Mouse (Mus musculus): ENCODE data around the gene Tbc1d8b. TPM values are rescaled to one million over a fixed set of nuclear protein-coding genes. Genes with fewer than 3 reads are reported as not detected.

Gene Tbc1d8b
- 1 to 10 TPM; 3.6 to 4.2 TPM for total RNA-seq (2021)
- long read RNA-seq, experiment 1, full-length matches to known transcripts, result 1 of 1 reads
- long read RNA-seq, experiment 1, partial matches to known transcripts, result 0 of 1 reads
- long read RNA-seq, experiment 1, other reads (novel, unspliced or antisense), result 0 of 1 reads
- long read RNA-seq, experiment 2, result 0 reads

DNA sequence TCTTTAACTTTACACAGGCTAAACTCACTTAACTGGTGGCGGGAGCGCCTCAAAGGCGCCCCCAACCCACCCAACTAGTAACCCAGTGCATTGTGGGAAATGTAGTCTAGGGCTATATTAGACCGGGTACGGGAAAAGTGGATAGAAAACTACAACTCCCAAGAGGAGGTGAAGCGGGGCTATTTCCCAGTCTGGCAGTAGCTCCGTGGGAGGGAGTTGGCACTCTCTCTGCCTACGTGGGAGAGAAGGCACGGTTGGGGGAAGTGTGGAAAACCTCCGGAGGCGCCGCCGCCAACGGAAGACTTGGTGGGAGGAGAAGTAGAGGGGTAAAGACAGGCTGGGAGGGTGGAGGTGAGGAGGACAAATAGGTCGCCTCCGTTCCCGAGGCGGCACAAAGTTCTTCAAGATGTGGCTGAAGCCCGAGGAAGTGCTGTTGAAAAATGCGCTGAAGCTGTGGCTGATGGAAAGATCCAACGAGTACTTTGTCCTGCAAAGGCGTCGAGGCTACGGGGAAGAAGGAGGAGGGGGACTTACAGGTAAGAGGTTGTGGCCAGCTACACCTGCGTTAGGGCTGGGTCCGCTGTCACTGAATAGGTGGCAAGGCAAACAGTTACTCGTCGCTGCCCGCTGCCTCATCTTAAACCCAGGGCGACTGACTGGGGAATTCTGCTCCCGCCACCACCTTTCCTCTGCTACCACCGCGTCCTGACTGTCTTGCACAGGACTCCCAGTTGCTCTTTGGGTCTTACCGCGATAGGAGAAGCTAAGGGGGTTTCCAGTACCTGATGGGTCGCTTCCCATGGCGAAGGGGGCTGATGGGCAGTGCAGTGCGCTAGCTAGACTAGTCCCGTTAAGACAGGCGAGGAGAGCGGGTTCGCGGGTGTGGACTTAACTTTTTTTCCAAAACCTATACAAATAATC is at the start of gene Tbc1d8b:
Gene Tbc1d8b, plus strand, starts transcription at position 222 of the 921 bp plus-strand sequence.
- no peak for TF ChIP-seq CTCF (IDR thresholded peaks at IDR 0.05)
- no peak within 1 kb of the TSS for H3K27ac ChIP-seq
- intact Hi-C loops (cut with DNase I), result loop anchor here (2.0 kb wide), 1 partner anchor 74 kb away; no protein-coding TSS in a partner anchor
- peak; percentile 56 to 65 for DNase-seq (ENCODE audit: extremely low spot score in 1 of 2, low spot score in 2 of 2)
- peak within 1 kb of the TSS; percentile 54 for H3K4me3 ChIP-seq

DNA sequence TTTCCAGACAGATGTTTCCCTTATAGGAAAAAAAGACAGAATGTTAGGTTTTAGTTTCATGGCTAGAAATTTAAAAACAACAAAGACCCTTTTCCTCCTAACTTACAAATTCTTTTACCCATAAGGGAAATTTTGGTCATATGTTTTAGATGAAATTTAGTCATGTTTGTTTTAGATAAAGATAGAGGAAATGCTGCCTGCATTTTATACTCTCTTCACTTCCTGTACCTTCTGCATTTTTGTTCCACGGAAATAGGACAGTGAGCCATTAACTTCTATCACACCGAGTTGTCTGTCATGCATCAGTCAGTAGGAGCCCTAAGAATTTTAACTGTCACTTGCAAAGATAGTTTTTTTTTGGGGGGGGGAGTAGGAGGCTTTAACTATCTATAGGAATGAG is 45.1 kb upstream of the Tbc1d8b start:
- H3K4me3 ChIP-seq, result no peak overlapping the region
- TF ChIP-seq CTCF (IDR thresholded peaks at IDR 0.05), result no peak
- DNase-seq (ENCODE audit: extremely low spot score in 1 of 2, low spot score in 2 of 2), result no peak
- H3K27ac ChIP-seq, result no peak overlapping the region
- intact Hi-C loops (cut with DNase I), result no loop called here

DNA sequence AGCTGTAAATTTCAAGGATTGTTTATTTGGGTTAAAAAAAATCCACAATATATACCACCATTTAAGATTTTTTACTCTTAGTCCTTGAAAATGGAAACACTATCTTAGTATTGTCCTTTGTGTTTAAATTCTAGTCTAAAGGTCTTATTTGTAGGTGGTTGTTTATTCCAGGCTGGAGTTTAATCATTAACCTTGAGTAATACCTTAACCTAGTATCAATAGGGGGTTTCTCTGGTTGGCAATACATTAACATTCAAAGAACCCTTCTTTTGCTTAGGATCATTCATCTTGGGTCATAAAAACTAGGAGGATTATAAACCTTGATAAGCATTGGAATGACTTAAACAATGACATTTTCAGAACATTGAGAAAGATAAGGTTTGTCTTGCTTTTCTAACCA is 44.4 kb upstream of the Tbc1d8b start:
- no peak overlapping the region for H3K4me3 ChIP-seq
- no peak overlapping the region for H3K27ac ChIP-seq
- TF ChIP-seq CTCF (IDR thresholded peaks at IDR 0.05), result no peak
- intact Hi-C loops (cut with DNase I), result no loop called here
- DNase-seq (ENCODE audit: extremely low spot score in 1 of 2, low spot score in 2 of 2), result no peak

DNA sequence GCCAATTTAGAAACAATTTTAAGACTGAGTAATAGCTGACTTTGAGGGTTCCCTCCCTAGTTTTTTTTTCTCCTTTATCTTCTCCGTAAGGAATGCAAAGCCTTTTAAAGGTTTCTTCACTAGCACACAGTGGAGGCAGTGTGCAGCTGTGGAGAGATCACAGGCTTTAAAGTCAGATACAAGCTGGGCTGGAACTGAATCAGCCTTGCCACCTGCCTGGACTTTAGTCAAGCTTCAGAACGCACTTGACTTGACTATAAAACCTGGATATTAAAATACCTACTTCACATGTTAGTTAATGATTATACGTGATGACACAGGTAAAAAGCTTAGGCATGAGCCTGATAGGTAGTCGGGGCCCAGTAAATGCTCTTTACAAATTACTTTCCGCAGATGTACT is 32.6 kb upstream of the Tbc1d8b start:
- DNase-seq (ENCODE audit: extremely low spot score in 1 of 2, low spot score in 2 of 2), result no peak
- no peak overlapping the region for H3K4me3 ChIP-seq
- TF ChIP-seq CTCF (IDR thresholded peaks at IDR 0.05), result no peak
- intact Hi-C loops (cut with DNase I), result no loop called here
- no peak overlapping the region for H3K27ac ChIP-seq

- Histone ChIP-seq H3K27ac (no peak overlapping the region), H3K4me3 (no peak overlapping the region)
- DNase-seq (ENCODE audit: extremely low spot score in 1 of 2, low spot score in 2 of 2), result no peak
- TF ChIP-seq CTCF (IDR thresholded peaks at IDR 0.05), result no peak
- intact Hi-C loops (cut with DNase I), result no loop called here
These were observed 31.5 kb upstream of the Tbc1d8b start for GRCm38 (mm10) chrX:139653292-139653691.

DNA sequence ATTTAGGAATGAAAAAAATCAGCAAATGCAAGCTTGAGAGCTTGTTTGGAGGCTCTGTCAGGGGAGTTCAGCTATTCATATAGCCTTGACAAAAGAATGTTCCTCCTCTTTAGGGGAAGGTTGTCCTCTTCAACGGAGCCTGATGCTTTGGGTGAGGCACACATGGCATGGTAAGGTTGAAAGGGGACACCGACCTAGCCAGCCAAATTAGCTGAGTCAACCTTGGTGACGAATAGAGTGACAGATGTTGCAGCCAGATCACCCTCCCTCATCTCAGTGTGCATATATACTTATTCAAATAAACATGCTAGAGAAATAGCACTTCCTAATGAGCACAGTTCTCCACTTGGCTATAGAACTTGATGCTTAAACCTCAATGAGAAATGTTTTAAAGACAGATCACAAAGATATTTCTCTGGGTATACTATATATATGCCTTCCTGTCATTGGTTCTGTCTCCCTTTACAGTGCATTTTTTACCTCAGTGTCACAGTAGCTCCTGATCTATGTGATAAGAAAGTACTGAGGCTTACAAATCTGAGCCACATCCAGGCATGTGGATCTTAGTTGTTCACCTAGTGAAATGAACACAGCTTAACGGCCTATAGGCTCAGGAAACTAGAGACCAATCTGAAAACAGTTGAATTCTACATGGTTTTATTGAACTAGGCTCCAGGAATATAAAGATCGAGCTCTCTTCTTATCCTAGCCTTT is 30.3 kb upstream of the Tbc1d8b start:
- no peak for TF ChIP-seq CTCF (IDR thresholded peaks at IDR 0.05)
- no peak overlapping the region for H3K4me3 ChIP-seq
- no peak for DNase-seq (ENCODE audit: extremely low spot score in 1 of 2, low spot score in 2 of 2)
- intact Hi-C loops (cut with DNase I), result no loop called here
- H3K27ac ChIP-seq, result no peak overlapping the region

- Histone ChIP-seq H3K4me3 (no peak overlapping the region), H3K27ac (no peak overlapping the region)
- no peak for DNase-seq (ENCODE audit: extremely low spot score in 1 of 2, low spot score in 2 of 2)
- TF ChIP-seq CTCF (IDR thresholded peaks at IDR 0.05), result no peak; the same call in 1 of the 2 replicates
- intact Hi-C loops (cut with DNase I), result no loop called here
These were observed 22.7 kb upstream of the Tbc1d8b start for GRCm38 (mm10) chrX:139662111-139662510.

- intact Hi-C loops (cut with DNase I), result loop anchor here (2.0 to 5.0 kb wide), 2 partner anchors 249 to 293 kb away; no protein-coding TSS in a partner anchor
- DNase-seq (ENCODE audit: extremely low spot score in 1 of 2, low spot score in 2 of 2), result no peak
These were observed 19.0 kb upstream of the Tbc1d8b start for GRCm38 (mm10) chrX:139665829-139666228.

DNA sequence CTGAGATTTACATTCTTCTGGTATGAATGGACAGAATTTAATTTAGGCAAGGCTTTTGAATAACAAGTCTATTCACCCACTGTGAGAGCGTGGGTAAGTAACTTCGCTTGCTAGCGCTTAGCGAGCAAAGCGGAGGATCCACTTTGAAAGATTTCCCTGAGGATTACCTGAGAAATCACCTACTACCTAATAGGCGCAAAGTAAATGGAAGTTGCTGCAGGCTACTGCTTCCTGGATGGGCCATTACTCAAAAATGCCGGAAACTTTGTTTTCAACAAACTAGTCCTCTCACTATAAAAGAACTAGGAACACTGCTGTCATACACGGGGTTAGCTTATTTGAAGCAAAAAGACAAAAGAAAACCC is 404 bp upstream of the Tbc1d8b start:
- intact Hi-C loops (cut with DNase I), result loop anchor here (2.0 kb wide), 1 partner anchor 74 kb away; no protein-coding TSS in a partner anchor
- DNase-seq (ENCODE audit: extremely low spot score in 1 of 2, low spot score in 2 of 2), result no peak
- H3K27ac ChIP-seq, result no peak overlapping the region
- no peak for TF ChIP-seq CTCF (IDR thresholded peaks at IDR 0.05)
- peak overlapping the region; percentile 54 for H3K4me3 ChIP-seq

More at GRCm38 (mm10) chrX:139665829-139666228, 19.0 kb upstream of the Tbc1d8b start:
- Histone ChIP-seq H3K27ac (no peak overlapping the region), H3K4me3 (no peak overlapping the region)
- peak; percentile 43 for TF ChIP-seq CTCF (IDR thresholded peaks at IDR 0.05)

DNA sequence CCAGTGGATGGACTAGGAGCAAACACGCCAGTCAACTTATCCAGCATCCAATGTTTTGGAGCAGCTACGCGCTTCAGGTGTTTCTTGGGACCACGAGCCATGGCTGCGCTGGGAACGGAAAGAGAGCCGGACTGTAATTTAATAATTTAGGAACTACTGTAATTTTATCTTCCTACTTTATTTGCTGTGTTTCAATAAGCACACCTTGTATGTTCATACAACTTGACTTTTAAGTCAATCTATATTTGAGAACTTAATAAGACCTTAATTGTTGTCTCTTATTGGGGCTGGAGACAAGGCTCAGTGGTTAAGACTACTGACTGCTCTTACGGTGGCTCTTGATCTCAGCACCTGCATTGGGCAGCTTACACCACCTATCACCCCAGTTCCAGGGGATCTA is 29.6 kb downstream of the Tbc1d8b start, which contains the start of gene Gm15013:
Gene Gm15013, minus strand, starts transcription at position 101 of the 400 bp plus-strand sequence.
- Histone ChIP-seq H3K4me3 (no peak within 1 kb of the TSS), H3K27ac (no peak within 1 kb of the TSS)
- no peak for TF ChIP-seq CTCF (IDR thresholded peaks at IDR 0.05)
- no peak for DNase-seq (ENCODE audit: extremely low spot score in 1 of 2, low spot score in 2 of 2)
- intact Hi-C loops (cut with DNase I), result no loop called here

GRCm38 (mm10) chrX:139722350-139722749 is 37.6 kb downstream of the Tbc1d8b start:
- no peak for DNase-seq (ENCODE audit: extremely low spot score in 1 of 2, low spot score in 2 of 2)
- no peak overlapping the region for H3K27ac ChIP-seq
- intact Hi-C loops (cut with DNase I), result no loop called here
- no peak for TF ChIP-seq CTCF (IDR thresholded peaks at IDR 0.05)
- H3K4me3 ChIP-seq, result no peak overlapping the region

DNA sequence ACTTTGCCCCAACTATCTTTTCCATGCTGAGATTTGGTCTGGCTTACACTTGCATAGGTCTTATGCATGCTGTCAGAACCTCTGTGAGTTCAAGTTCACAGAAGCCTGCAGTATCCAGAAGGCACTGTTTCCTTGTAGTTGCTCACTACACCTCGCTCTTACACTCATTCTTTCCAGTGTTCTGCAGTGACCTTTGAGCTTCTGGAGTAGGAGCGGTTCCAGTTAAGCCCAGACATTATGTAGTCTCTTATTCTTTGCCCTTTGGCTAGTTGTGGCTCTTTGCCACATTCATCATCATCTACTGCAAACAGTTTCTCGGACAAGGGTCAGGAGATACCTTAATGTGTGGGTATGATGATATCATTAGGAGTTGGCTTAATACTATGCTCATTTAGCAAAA is 45.7 kb downstream of the Tbc1d8b start:
- Histone ChIP-seq H3K4me3 (no peak overlapping the region), H3K27ac (no peak overlapping the region)
- intact Hi-C loops (cut with DNase I), result no loop called here
- DNase-seq (ENCODE audit: extremely low spot score in 1 of 2, low spot score in 2 of 2), result no peak
- TF ChIP-seq CTCF (IDR thresholded peaks at IDR 0.05), result no peak
